Mouse (Mus musculus): ENCODE data around the gene Rfesd. TPM values are rescaled to one million over a fixed set of nuclear protein-coding genes. Genes with fewer than 3 reads are reported as not detected.
A peak's percentile ranks its signal among the peaks of the same experiment; 100 is the strongest.

Gene Rfesd
- polyA plus RNA-seq, 1 experiment from 2014 or later = 21.8 TPM

DNA sequence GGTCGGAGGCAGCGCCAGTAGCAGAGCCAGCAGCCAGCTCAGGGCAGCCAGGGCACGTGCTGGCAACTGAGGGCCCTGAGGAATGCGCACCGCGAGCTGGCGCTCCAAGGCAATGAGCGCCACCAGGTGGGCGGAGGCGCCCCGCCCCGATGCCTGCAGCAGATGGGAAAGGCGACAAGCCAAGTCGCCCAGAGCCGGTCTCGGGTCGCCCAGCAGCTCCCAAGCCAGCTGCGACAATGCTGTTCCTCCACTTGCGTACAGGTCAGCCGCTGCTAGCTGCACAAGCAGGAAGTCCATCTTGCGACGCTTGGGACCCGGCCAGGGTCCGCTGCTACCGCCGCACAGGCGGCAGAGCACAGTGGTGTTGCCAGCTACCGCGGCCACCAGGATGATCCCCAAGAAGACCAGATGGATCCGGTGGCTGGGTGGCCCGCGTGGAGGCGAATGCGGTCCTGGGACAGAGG lies 37.8 kb upstream of the Rfesd start:
- ATAC-seq (ENCODE audit: insufficient number of reproducible peaks, low FRiP score, low TSS enrichment, low read depth) = peak; percentile 87
- no peaks in the 10 kb centered on the region for H3K9me3 ChIP-seq (ENCODE audit: control insufficient read depth, low read length)
- H3K9ac ChIP-seq (ENCODE audit: low read length) = peak overlapping the region; percentile 1; the same call in 1 of the 2 replicates
- DNase-seq (ENCODE audit: low spot score) = peak; percentile 84
- H3K4me1 ChIP-seq (ENCODE audit: control insufficient read depth, insufficient read depth, low read length) = peaks cover 8% of the 10 kb centered on the region
- no peaks in the 10 kb centered on the region for H3K36me3 ChIP-seq (ENCODE audit: control insufficient read depth, insufficient read depth, low read length)
- H3K4me2 ChIP-seq (ENCODE audit: low read depth, severe bottlenecking) = peak overlapping the region; percentile 92
- WGBS = under 1% methylated on average over 34 of the region's 34 CpGs
- peaks cover 26% of the 10 kb centered on the region for H3K27me3 ChIP-seq (ENCODE audit: control insufficient read depth, insufficient read depth, low read length)
- H3K4me3 ChIP-seq (ENCODE audit: low read depth, low read length) = peak overlapping the region; percentile 47
- H3K27ac ChIP-seq (replicated peaks; ENCODE audit: low read depth, low read length) = no peak overlapping the region

DNA sequence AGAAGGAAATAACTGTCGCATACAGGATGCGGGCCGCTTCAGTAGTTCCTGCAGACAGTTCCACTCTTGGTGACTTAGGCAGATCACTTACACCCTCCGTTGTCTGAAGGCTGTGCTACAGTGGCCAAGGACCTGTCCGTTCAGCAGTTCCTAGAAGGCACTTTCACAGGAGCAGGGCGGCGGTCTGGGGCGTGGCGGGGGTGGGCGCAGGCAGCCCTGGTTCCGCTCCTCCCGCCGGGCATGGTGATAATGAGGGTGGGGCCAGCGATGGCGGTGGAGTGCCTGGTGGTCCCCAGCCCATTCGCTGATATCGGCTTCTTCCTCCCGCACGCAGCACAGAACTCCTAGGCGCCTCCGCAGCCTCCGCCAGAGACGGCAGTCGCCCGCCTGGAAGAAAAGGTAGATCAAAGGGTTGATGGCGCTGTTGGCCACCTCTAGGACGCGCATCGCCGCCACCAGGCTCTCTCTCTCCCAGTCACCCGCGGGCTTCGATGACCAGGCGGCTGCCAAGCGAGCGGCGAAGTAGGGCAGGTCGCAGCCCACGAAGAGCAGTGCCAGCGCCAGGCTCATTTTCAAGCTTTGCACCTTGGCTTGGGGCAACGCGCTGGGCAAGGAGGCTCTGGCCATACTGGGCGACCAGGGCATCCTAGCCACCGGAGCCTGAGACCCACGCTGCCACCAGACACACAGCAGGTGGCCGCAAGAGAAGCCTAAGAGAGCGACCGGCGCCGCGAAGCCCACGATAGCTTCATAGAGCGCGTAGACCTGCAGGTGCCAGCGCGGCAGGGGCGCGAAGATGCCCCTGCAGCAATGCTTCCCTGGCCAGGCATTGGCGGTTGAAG lies 37.1 kb upstream of the Rfesd start:
- Histone ChIP-seq H3K4me2 (ENCODE audit: low read depth, severe bottlenecking) (peak overlapping the region; percentile 92), H3K27me3 (ENCODE audit: control insufficient read depth, insufficient read depth, low read length) (peaks cover 26% of the 10 kb centered on the region), H3K9ac (ENCODE audit: low read length) (peak overlapping the region; percentile 1; the same call in 1 of the 2 replicates), H3K36me3 (ENCODE audit: control insufficient read depth, insufficient read depth, low read length) (no peaks in the 10 kb centered on the region), H3K9me3 (ENCODE audit: control insufficient read depth, low read length) (no peaks in the 10 kb centered on the region), H3K4me1 (ENCODE audit: control insufficient read depth, insufficient read depth, low read length) (peaks cover 8% of the 10 kb centered on the region), H3K4me3 (ENCODE audit: low read depth, low read length) (peak overlapping the region; percentile 47), H3K27ac (replicated peaks; ENCODE audit: low read depth, low read length) (no peak overlapping the region)
- DNase-seq (ENCODE audit: low spot score) (peak; percentile 68), ATAC-seq (ENCODE audit: insufficient number of reproducible peaks, low FRiP score, low TSS enrichment, low read depth) (peak; percentile 78)
- WGBS = 1% methylated on average over 55 of the region's 59 CpGs

DNA sequence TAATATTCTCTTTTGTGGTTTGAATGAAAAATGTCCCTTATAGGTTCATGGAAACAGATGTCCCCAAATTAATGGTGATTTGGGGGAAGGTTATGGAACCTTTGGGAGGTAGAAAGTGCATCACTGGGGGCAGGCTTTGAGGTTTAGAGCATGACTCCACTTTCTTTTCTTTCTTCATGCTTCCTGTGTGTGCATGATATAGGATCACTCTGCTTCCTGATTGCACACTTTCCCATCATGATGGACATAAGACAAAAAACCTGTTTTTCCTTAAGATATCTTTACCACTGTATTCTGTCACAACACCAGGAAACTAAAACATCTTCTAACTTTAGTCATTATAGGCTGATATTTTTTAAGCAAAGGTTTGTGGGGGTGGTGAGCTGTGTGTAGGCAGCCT lies 26.5 kb upstream of the Rfesd start:
- no peak overlapping the region for H3K27ac ChIP-seq (replicated peaks; ENCODE audit: low read depth, low read length)
- no peaks in the 10 kb centered on the region for H3K36me3 ChIP-seq (ENCODE audit: control insufficient read depth, insufficient read depth, low read length)
- H3K27me3 ChIP-seq (ENCODE audit: control insufficient read depth, insufficient read depth, low read length) = no peaks in the 10 kb centered on the region
- ATAC-seq (ENCODE audit: insufficient number of reproducible peaks, low FRiP score, low TSS enrichment, low read depth) = no peak
- no peaks in the 10 kb centered on the region for H3K4me1 ChIP-seq (ENCODE audit: control insufficient read depth, insufficient read depth, low read length)
- H3K4me2 ChIP-seq (ENCODE audit: low read depth, severe bottlenecking) = no peak overlapping the region
- DNase-seq (ENCODE audit: low spot score) = no peak
- H3K9ac ChIP-seq (ENCODE audit: low read length) = no peak overlapping the region
- H3K9me3 ChIP-seq (ENCODE audit: control insufficient read depth, low read length) = no peaks in the 10 kb centered on the region
- H3K4me3 ChIP-seq (ENCODE audit: low read depth, low read length) = no peak overlapping the region

GRCm38 (mm10) chr13:76042455-76042854 lies 23.9 kb upstream of the Rfesd start:
- no peak for DNase-seq (ENCODE audit: low spot score)
- 61% methylated on average over 1 of the region's 1 CpGs for WGBS
- Histone ChIP-seq H3K9me3 (ENCODE audit: control insufficient read depth, low read length) (no peaks in the 10 kb centered on the region), H3K4me2 (ENCODE audit: low read depth, severe bottlenecking) (no peak overlapping the region), H3K4me3 (ENCODE audit: low read depth, low read length) (no peak overlapping the region), H3K9ac (ENCODE audit: low read length) (no peak overlapping the region), H3K27ac (replicated peaks; ENCODE audit: low read depth, low read length) (no peak overlapping the region), H3K36me3 (ENCODE audit: control insufficient read depth, insufficient read depth, low read length) (no peaks in the 10 kb centered on the region), H3K4me1 (ENCODE audit: control insufficient read depth, insufficient read depth, low read length) (no peaks in the 10 kb centered on the region), H3K27me3 (ENCODE audit: control insufficient read depth, insufficient read depth, low read length) (no peaks in the 10 kb centered on the region)
- no peak for ATAC-seq (ENCODE audit: insufficient number of reproducible peaks, low FRiP score, low TSS enrichment, low read depth)

DNA sequence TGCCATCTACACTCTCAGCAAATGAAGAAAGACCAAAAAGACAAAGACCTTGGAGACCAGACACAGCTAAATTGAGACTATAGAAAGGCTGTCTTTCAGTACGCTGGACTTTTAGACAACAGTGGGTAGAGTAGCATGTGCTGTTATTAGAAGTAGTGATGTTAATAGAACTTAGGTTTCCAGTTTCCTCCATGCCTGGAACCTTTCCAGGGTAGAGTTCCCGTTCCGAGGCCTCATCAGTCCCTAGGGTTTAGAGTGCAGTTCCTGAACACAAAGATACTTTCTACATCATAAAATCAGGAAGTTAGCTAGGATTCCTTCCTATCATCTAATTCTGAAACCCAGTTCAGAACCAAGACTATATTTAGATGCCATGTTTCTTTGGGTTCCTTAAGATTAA lies 6.1 kb upstream of the Rfesd start:
- 90% methylated on average over 3 of the region's 3 CpGs for WGBS
- Histone ChIP-seq H3K27ac (replicated peaks; ENCODE audit: low read depth, low read length) (no peak overlapping the region), H3K9ac (ENCODE audit: low read length) (no peak overlapping the region), H3K4me3 (ENCODE audit: low read depth, low read length) (no peak overlapping the region), H3K36me3 (ENCODE audit: control insufficient read depth, insufficient read depth, low read length) (no peaks in the 10 kb centered on the region), H3K4me1 (ENCODE audit: control insufficient read depth, insufficient read depth, low read length) (no peaks in the 10 kb centered on the region), H3K4me2 (ENCODE audit: low read depth, severe bottlenecking) (no peak overlapping the region), H3K9me3 (ENCODE audit: control insufficient read depth, low read length) (no peaks in the 10 kb centered on the region), H3K27me3 (ENCODE audit: control insufficient read depth, insufficient read depth, low read length) (no peaks in the 10 kb centered on the region)
- no peak for ATAC-seq (ENCODE audit: insufficient number of reproducible peaks, low FRiP score, low TSS enrichment, low read depth)
- DNase-seq (ENCODE audit: low spot score) = no peak

DNA sequence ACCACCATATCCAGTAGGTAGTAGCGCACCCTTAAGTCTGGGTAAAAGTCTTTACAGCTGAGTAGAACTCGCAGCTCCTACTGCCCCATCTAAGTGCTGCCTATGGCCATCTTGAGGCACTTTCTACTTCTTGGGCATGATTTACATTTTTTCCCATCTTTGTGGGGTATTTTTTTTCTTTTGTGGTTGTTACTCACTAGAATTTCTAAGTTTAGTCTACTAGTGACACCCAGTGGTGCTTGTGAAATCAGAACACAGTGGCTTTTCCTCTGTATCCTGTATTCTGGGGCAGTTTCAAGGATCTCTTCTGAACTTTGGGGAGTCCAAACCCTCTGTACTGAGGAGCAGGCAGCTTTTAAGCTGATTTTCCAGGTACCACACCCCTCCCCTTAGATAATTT lies 3.3 kb upstream of the Rfesd start:
- Histone ChIP-seq H3K4me3 (ENCODE audit: low read depth, low read length) (no peak overlapping the region), H3K9me3 (ENCODE audit: control insufficient read depth, low read length) (no peaks in the 10 kb centered on the region), H3K4me1 (ENCODE audit: control insufficient read depth, insufficient read depth, low read length) (no peaks in the 10 kb centered on the region), H3K36me3 (ENCODE audit: control insufficient read depth, insufficient read depth, low read length) (no peaks in the 10 kb centered on the region), H3K27me3 (ENCODE audit: control insufficient read depth, insufficient read depth, low read length) (no peaks in the 10 kb centered on the region), H3K4me2 (ENCODE audit: low read depth, severe bottlenecking) (no peak overlapping the region), H3K9ac (ENCODE audit: low read length) (no peak overlapping the region), H3K27ac (replicated peaks; ENCODE audit: low read depth, low read length) (no peak overlapping the region)
- ATAC-seq (ENCODE audit: insufficient number of reproducible peaks, low FRiP score, low TSS enrichment, low read depth) = no peak
- DNase-seq (ENCODE audit: low spot score) = no peak
- 95% methylated on average over 2 of the region's 2 CpGs for WGBS

DNA sequence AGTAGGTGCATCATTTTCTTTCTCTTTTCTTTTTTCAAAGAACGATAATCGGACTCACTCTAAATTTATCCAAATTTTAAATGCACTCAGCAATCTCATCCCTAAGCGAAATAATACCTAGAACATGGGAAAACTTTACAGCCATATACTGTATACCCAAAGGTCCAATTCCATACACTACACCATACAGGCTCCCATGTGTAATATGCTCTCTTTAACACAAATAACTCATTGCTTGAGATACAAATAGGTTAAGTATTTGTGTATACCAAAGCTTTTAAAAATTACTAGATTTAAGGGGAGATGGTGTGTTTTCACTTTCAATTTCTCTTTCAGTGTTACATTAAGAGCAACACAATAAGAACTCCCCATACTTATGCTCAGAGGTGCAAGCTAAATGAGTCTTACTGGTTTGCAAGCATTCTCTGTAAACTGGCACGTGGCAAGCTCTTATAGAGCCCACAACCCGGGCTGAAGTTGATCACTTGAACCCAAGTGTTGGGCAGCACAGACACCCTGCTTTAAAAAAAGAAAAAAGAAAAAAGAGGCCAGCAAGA lies 403 bp upstream of the Rfesd start:
- no peaks in the 10 kb centered on the region for H3K9me3 ChIP-seq (ENCODE audit: control insufficient read depth, low read length)
- WGBS = 44% methylated on average over 5 of the region's 5 CpGs
- H3K36me3 ChIP-seq (ENCODE audit: control insufficient read depth, insufficient read depth, low read length) = no peaks in the 10 kb centered on the region
- no peak for DNase-seq (ENCODE audit: low spot score)
- H3K27me3 ChIP-seq (ENCODE audit: control insufficient read depth, insufficient read depth, low read length) = no peaks in the 10 kb centered on the region
- no peak overlapping the region for H3K9ac ChIP-seq (ENCODE audit: low read length)
- H3K4me3 ChIP-seq (ENCODE audit: low read depth, low read length) = peak overlapping the region; percentile 75
- ATAC-seq (ENCODE audit: insufficient number of reproducible peaks, low FRiP score, low TSS enrichment, low read depth) = peak; percentile 68
- H3K4me1 ChIP-seq (ENCODE audit: control insufficient read depth, insufficient read depth, low read length) = no peaks in the 10 kb centered on the region
- no peak overlapping the region for H3K27ac ChIP-seq (replicated peaks; ENCODE audit: low read depth, low read length)
- peak overlapping the region; percentile 63 for H3K4me2 ChIP-seq (ENCODE audit: low read depth, severe bottlenecking)

DNA sequence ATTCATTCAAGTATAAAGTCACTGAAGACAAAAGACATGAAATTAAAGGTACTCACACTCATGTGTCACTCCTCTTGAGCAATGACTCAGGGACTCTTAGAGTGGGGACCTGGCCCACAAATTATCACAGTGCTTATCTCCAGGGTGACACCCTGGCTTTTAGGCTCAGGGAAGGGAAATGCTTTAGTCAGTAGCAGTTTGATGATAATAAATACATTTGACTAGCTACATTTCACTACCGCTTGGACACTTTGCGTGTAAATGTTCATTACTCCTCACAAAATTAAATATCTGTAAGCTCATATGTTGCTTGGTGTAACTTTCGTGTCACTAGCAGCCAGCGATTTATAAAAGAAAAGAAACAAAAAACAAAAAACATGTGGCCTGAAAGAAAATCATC lies 1.1 kb downstream of the Rfesd start:
- Histone ChIP-seq H3K9me3 (ENCODE audit: control insufficient read depth, low read length) (no peaks in the 10 kb centered on the region), H3K4me2 (ENCODE audit: low read depth, severe bottlenecking) (peak overlapping the region; percentile 63), H3K27ac (replicated peaks; ENCODE audit: low read depth, low read length) (no peak overlapping the region), H3K36me3 (ENCODE audit: control insufficient read depth, insufficient read depth, low read length) (no peaks in the 10 kb centered on the region), H3K9ac (ENCODE audit: low read length) (peak overlapping the region; percentile 12; the same call in 1 of the 2 replicates), H3K4me3 (ENCODE audit: low read depth, low read length) (peak overlapping the region; percentile 75), H3K4me1 (ENCODE audit: control insufficient read depth, insufficient read depth, low read length) (no peaks in the 10 kb centered on the region), H3K27me3 (ENCODE audit: control insufficient read depth, insufficient read depth, low read length) (no peaks in the 10 kb centered on the region)
- no peak for ATAC-seq (ENCODE audit: insufficient number of reproducible peaks, low FRiP score, low TSS enrichment, low read depth)
- no peak for DNase-seq (ENCODE audit: low spot score)
- 77% methylated on average over 4 of the region's 4 CpGs for WGBS
